Mouse (Mus musculus): ENCODE results near the gene Zfp553. TPM values are rescaled to one million over a fixed set of nuclear protein-coding genes. Genes with fewer than 3 reads are reported as not detected.

The Zfp553 gene
- polyA plus RNA-seq, 1 experiment from 2014 or later = 68.9 TPM

DNA sequence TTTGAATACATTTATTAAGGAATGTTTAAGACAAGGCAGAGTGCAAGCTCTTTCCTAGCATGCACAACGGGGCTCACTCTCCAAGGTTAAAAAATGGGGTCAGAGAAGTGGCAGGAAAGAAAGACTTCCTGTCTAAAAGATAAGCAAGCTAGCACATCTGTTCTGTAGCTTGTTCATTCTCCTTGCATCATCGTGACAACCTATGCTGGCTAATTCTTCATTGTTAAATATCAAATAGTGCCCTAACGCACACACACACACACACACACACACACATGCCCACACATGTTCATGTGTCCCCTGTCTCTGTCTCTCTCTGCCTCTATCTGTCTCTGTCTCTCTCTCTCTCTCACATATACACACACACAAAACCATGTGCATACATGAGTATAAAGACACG, 48.3 kb downstream of the Zfp553 start:
- Histone ChIP-seq H3K4me3 (no peak overlapping the region), H3K4me2 (no peak overlapping the region), H3K9me3 (replicated peaks) (no peaks in the 10 kb centered on the region; the same call in 1 of the 2 replicates), H3K27ac (no peak overlapping the region), H3K9ac (no peak overlapping the region), H3K4me1 (no peaks in the 10 kb centered on the region), H3K27me3 (no peaks in the 10 kb centered on the region), H3K36me3 (ENCODE audit: poor library complexity, severe bottlenecking) (no peaks in the 10 kb centered on the region)
- ATAC-seq = no peak
- 79% methylated on average over 4 of the region's 4 CpGs for WGBS

DNA sequence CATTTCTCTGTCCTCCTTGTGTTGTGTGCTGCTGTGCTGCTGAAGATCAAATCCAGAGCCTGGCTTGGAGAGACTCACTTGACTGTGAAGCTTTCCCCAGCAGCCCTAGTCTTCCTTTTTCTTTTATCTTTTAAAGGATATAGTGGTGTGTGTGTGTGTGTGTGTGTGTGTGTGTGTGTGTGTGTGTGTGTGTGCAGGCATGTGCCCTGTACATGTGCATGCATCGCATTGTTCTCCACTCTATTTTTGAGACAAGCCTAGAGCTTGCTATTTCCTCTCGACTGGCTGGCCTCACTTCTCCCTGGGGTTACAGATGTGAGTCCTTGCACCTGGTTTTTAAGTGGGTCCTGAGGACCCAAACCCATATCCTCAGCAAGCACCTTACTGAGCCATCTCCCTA, 49.3 kb downstream of the Zfp553 start:
- Histone ChIP-seq H3K4me3 (no peak overlapping the region), H3K4me1 (no peaks in the 10 kb centered on the region), H3K27me3 (no peaks in the 10 kb centered on the region), H3K27ac (no peak overlapping the region), H3K36me3 (ENCODE audit: poor library complexity, severe bottlenecking) (no peaks in the 10 kb centered on the region), H3K4me2 (no peak overlapping the region), H3K9ac (no peak overlapping the region), H3K9me3 (replicated peaks) (peaks cover 5% of the 10 kb centered on the region)
- 92% methylated on average over 2 of the region's 2 CpGs for WGBS
- ATAC-seq = no peak

DNA sequence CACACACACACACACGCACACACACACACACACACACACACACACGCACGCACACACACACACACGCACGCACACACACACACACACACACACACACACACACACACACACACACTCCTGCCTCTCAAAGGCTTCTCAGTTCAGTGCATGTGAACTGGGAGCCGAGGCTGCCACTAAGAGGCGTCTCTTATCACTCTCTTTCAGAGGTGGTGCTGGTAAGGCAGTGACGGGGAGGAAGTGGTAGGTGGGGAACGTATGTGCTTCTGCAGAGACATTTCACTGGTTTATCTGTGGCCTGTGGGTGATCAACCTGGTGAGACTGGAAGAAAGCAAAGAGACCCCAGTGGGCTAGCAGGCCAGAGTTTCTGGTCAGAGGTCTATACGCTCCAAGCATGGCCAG, 52.3 kb downstream of the Zfp553 start:
- 82% methylated on average over 6 of the region's 10 CpGs for WGBS
- Histone ChIP-seq H3K27ac (no peak overlapping the region), H3K9me3 (replicated peaks) (peaks cover 18% of the 10 kb centered on the region), H3K36me3 (ENCODE audit: poor library complexity, severe bottlenecking) (no peaks in the 10 kb centered on the region), H3K27me3 (no peaks in the 10 kb centered on the region), H3K9ac (no peak overlapping the region), H3K4me1 (no peaks in the 10 kb centered on the region), H3K4me3 (no peak overlapping the region), H3K4me2 (no peak overlapping the region)
- no peak for ATAC-seq

Other genes with a start within 250 kb of the Zfp553 start
- 2.5 and 3.2 TPM in 2 replicates for gene Mvp, start 218.4 kb upstream of the Zfp553 start, polyA plus RNA-seq (2015; fragmentation: Nextera tagmentation; extraction: Ambion mirVana)
- gene Pagr1b, start 216.6 kb upstream of the Zfp553 start, polyA plus RNA-seq (2015; fragmentation: Nextera tagmentation; extraction: Ambion mirVana) = 0.65 and 1.0 TPM in 2 replicates
- 41.7 and 74.5 TPM in 2 replicates for gene Pagr1a, start 215.7 kb upstream of the Zfp553 start, polyA plus RNA-seq (2015; fragmentation: Nextera tagmentation; extraction: Ambion mirVana)
- 41.1 and 88.0 TPM in 2 replicates for gene Gm42742, start 212.0 kb upstream of the Zfp553 start, polyA plus RNA-seq (2015; fragmentation: Nextera tagmentation; extraction: Ambion mirVana)
- gene Prrt2, start 211.8 kb upstream of the Zfp553 start, polyA plus RNA-seq (2015; fragmentation: Nextera tagmentation; extraction: Ambion mirVana) = 6.8 and 8.3 TPM in 2 replicates
- gene Maz, start 206.0 kb upstream of the Zfp553 start, polyA plus RNA-seq (2015; fragmentation: Nextera tagmentation; extraction: Ambion mirVana) = 63.9 and 65.8 TPM in 2 replicates
- 135 and 143 TPM in 2 replicates for gene Kif22, start 190.6 kb upstream of the Zfp553 start, polyA plus RNA-seq (2015; fragmentation: Nextera tagmentation; extraction: Ambion mirVana)
- gene Zg16, start 145.7 kb upstream of the Zfp553 start, polyA plus RNA-seq (2015; fragmentation: Nextera tagmentation; extraction: Ambion mirVana) = not detected in 2 replicates
- 0.91 and 1.0 TPM in 2 replicates for gene AI467606, start 141.7 kb upstream of the Zfp553 start, polyA plus RNA-seq (2015; fragmentation: Nextera tagmentation; extraction: Ambion mirVana)
- gene Qprt, start 110.8 kb upstream of the Zfp553 start, polyA plus RNA-seq (2015; fragmentation: Nextera tagmentation; extraction: Ambion mirVana) = 0.67 and 0.96 TPM in 2 replicates
- 0.08 TPM in 1 of 2 replicates, not detected in the other for gene Spn, start 95.2 kb upstream of the Zfp553 start, polyA plus RNA-seq (2015; fragmentation: Nextera tagmentation; extraction: Ambion mirVana)
- 89.0 and 98.7 TPM in 2 replicates for gene Cd2bp2, start 37.0 kb upstream of the Zfp553 start, polyA plus RNA-seq (2015; fragmentation: Nextera tagmentation; extraction: Ambion mirVana)
- gene Tbc1d10b, start 24.6 kb upstream of the Zfp553 start, polyA plus RNA-seq (2015; fragmentation: Nextera tagmentation; extraction: Ambion mirVana) = 24.9 and 27.3 TPM in 2 replicates
- gene Mylpf, start 24.2 kb upstream of the Zfp553 start, polyA plus RNA-seq (2015; fragmentation: Nextera tagmentation; extraction: Ambion mirVana) = 9.0 and 9.8 TPM in 2 replicates
- 31.8 and 33.4 TPM in 2 replicates for gene Sept1, start 69 bp downstream of the Zfp553 start, polyA plus RNA-seq (2015; fragmentation: Nextera tagmentation; extraction: Ambion mirVana)
- 53.9 and 54.2 TPM in 2 replicates for gene Zfp771, start 11.2 kb downstream of the Zfp553 start, polyA plus RNA-seq (2015; fragmentation: Nextera tagmentation; extraction: Ambion mirVana)
- gene Dctpp1, start 27.6 kb downstream of the Zfp553 start, polyA plus RNA-seq (2015; fragmentation: Nextera tagmentation; extraction: Ambion mirVana) = 224 and 229 TPM in 2 replicates
- 51.1 and 53.2 TPM in 2 replicates for gene Sephs2, start 41.0 kb downstream of the Zfp553 start, polyA plus RNA-seq (2015; fragmentation: Nextera tagmentation; extraction: Ambion mirVana)
- 0.19 and 0.26 TPM in 2 replicates for gene Itgal, start 63.2 kb downstream of the Zfp553 start, polyA plus RNA-seq (2015; fragmentation: Nextera tagmentation; extraction: Ambion mirVana)
- gene Zfp768, start 112.5 kb downstream of the Zfp553 start, polyA plus RNA-seq (2015; fragmentation: Nextera tagmentation; extraction: Ambion mirVana) = 11.8 and 12.6 TPM in 2 replicates
- 6.4 and 8.6 TPM in 2 replicates for gene Zfp747, start 143.0 kb downstream of the Zfp553 start, polyA plus RNA-seq (2015; fragmentation: Nextera tagmentation; extraction: Ambion mirVana)
- gene 9130019O22Rik, start 154.1 kb downstream of the Zfp553 start, polyA plus RNA-seq (2015; fragmentation: Nextera tagmentation; extraction: Ambion mirVana) = 5.3 and 5.5 TPM in 2 replicates
- gene E430018J23Rik, start 160.6 kb downstream of the Zfp553 start, polyA plus RNA-seq (2015; fragmentation: Nextera tagmentation; extraction: Ambion mirVana) = 6.0 and 7.2 TPM in 2 replicates
- gene Zfp764, start 173.8 kb downstream of the Zfp553 start, polyA plus RNA-seq (2015; fragmentation: Nextera tagmentation; extraction: Ambion mirVana) = 4.3 and 5.4 TPM in 2 replicates
- 30.3 and 36.2 TPM in 2 replicates for gene Zfp688, start 189.0 kb downstream of the Zfp553 start, polyA plus RNA-seq (2015; fragmentation: Nextera tagmentation; extraction: Ambion mirVana)
- gene Zfp689, start 216.1 kb downstream of the Zfp553 start, polyA plus RNA-seq (2015; fragmentation: Nextera tagmentation; extraction: Ambion mirVana) = 16.6 and 17.4 TPM in 2 replicates
- gene Prr14, start 226.6 kb downstream of the Zfp553 start, polyA plus RNA-seq (2015; fragmentation: Nextera tagmentation; extraction: Ambion mirVana) = 49.6 and 51.0 TPM in 2 replicates
- 11.2 and 11.9 TPM in 2 replicates for gene Fbrs, start 246.1 kb downstream of the Zfp553 start, polyA plus RNA-seq (2015; fragmentation: Nextera tagmentation; extraction: Ambion mirVana)